Mouse (Mus musculus) heart, adult 2 months (tissue): ENCODE measurements around the gene Btg4.

ENCODE experiments used
- CTCF ChIP-seq: fragments of 200-600 bp; IDR thresholded peaks from 2 replicates; pipeline ENCODE4 v1.8.1; 2022; ENCODE audit warnings: antibody characterized with exemption, mild to moderate bottlenecking, moderate library complexity
- EP300 ChIP-seq: fragments of 200-500 bp; IDR thresholded peaks from 2 replicates; pipeline ENCODE4 v1.6.1; 2011; ENCODE audit warnings: low read depth, low read length, control low read depth; ENCODE audit not compliant: insufficient read depth
- POLR2A ChIP-seq: fragments of 200-500 bp; IDR thresholded peaks from 2 replicates; pipeline ENCODE4 v1.6.1; 2011; ENCODE audit warnings: mild to moderate bottlenecking, low read depth, low read length, control low read depth; ENCODE audit not compliant: insufficient read depth

GRCm38 (mm10) chr9:51163989-51164388, 103.3 kb downstream of the Btg4 start:
- no peak for TF ChIP-seq CTCF
- TF ChIP-seq EP300 = no peak
- TF ChIP-seq POLR2A = no peak
